In genomic region chr5:97330074-97330473, GRCm38 (mm10) we compare ENCODE assay signal across 10 mouse cellular contexts.
DNase-seq lines count a peak whose midpoint lies in the region; ATAC-seq and TF ChIP-seq lines count a peak whose summit lies in the region.
"Had no signal": no experiment of that assay in that cellular context is flagged by ENCODE, and none has a peak within 500 bp of the region (broad histone marks: within the 10 kb centered on the region; RNA-seq: fewer than 3 reads in every experiment).

No protein-coding gene starts in this region.

- intact Hi-C loops in heart, postnatal 25 days (cut with DNase I), result no loop called here

- ATAC-seq in midbrain, postnatal 0 days (ENCODE audit: low FRiP score), result no peak
- peak; percentile 92 for ATAC-seq in lung, embryonic 14.5 days (ENCODE audit: insufficient read depth)
- ATAC-seq in stomach, postnatal 0 days (ENCODE audit: low FRiP score, low TSS enrichment), result no peak
- ATAC-seq: midbrain, embryonic 16.5 days had no signal

- no peaks in the 10 kb centered on the region for H3K4me1 ChIP-seq in midbrain, postnatal 0 days (ENCODE audit: insufficient read depth, low read length)
- H3K4me1 ChIP-seq in midbrain, embryonic 10.5 days, result no peaks in the 10 kb centered on the region
- peaks cover 3% of the 10 kb centered on the region; the same call in 1 of the 2 replicates for H3K4me1 ChIP-seq in lung, embryonic 14.5 days (ENCODE audit: insufficient read depth)
- H3K4me1 ChIP-seq in stomach, postnatal 0 days (replicated peaks; ENCODE audit: control insufficient read depth, insufficient read depth), result no peaks in the 10 kb centered on the region

- no peak overlapping the region for H3K4me3 ChIP-seq in midbrain, postnatal 0 days (ENCODE audit: low read depth, low read length)
- H3K4me3 ChIP-seq in midbrain, embryonic 10.5 days, result no peak overlapping the region
- no peak overlapping the region for H3K4me3 ChIP-seq in lung, embryonic 14.5 days (ENCODE audit: low read depth, low read length)
- no peak overlapping the region for H3K4me3 ChIP-seq in stomach, postnatal 0 days (ENCODE audit: low read depth, low read length)

- no peak overlapping the region for H3K4me2 ChIP-seq in midbrain, postnatal 0 days (ENCODE audit: low read depth, low read length, poor library complexity, severe bottlenecking)
- no peak overlapping the region for H3K4me2 ChIP-seq in lung, embryonic 14.5 days
- H3K4me2 ChIP-seq in stomach, postnatal 0 days (replicated peaks; ENCODE audit: low read depth), result no peak overlapping the region

- no peaks in the 10 kb centered on the region for H3K9me3 ChIP-seq in midbrain, postnatal 0 days (ENCODE audit: low read length)
- H3K9me3 ChIP-seq in midbrain, embryonic 10.5 days (replicated peaks), result no peaks in the 10 kb centered on the region
- no peaks in the 10 kb centered on the region for H3K9me3 ChIP-seq in lung, embryonic 14.5 days (ENCODE audit: low read depth, low read length)
- no peaks in the 10 kb centered on the region for H3K9me3 ChIP-seq in stomach, postnatal 0 days (ENCODE audit: control insufficient read depth, low read length)

- WGBS in midbrain, postnatal 0 days, result 67% methylated on average over 1 of the region's 1 CpGs
- 81% methylated on average over 1 of the region's 1 CpGs for WGBS in midbrain, embryonic 10.5 days
- 23% methylated on average over 1 of the region's 1 CpGs for WGBS in lung, embryonic 14.5 days
- 33% methylated on average over 1 of the region's 1 CpGs for WGBS in stomach, postnatal 0 days

- H3K27ac ChIP-seq in midbrain, postnatal 0 days (ENCODE audit: low read depth, low read length), result no peak overlapping the region
- H3K27ac ChIP-seq in midbrain, embryonic 10.5 days (replicated peaks), result no peak overlapping the region
- H3K27ac ChIP-seq in lung, embryonic 14.5 days (ENCODE audit: low read depth), result no peak overlapping the region
- no peak overlapping the region for H3K27ac ChIP-seq in stomach, postnatal 0 days (replicated peaks)

- peak; percentile 21 for DNase-seq in heart, adult 8-10 months (ENCODE audit: low spot score)
- no peak for DNase-seq in heart, postnatal 25 days (ENCODE audit: low spot score)
- peak; percentile 66 for DNase-seq in midbrain, postnatal 0 days (ENCODE audit: low spot score)
- DNase-seq in midbrain, embryonic 10.5 days (ENCODE audit: low spot score), result no peak
- peak; percentile 90 for DNase-seq in lung, embryonic 14.5 days
- DNase-seq in stomach, postnatal 0 days (ENCODE audit: low spot score), result no peak
- DNase-seq in adrenal gland, adult 2 months, result no peak
- no peak for DNase-seq in cerebellum, adult 8-10 months
- DNase-seq: thymus, postnatal 25 days had no signal

- H3K36me3 ChIP-seq in midbrain, postnatal 0 days (ENCODE audit: insufficient read depth, low read length), result no peaks in the 10 kb centered on the region
- H3K36me3 ChIP-seq in midbrain, embryonic 10.5 days, result no peaks in the 10 kb centered on the region
- H3K36me3 ChIP-seq in lung, embryonic 14.5 days (ENCODE audit: insufficient read depth), result no peaks in the 10 kb centered on the region
- H3K36me3 ChIP-seq in stomach, postnatal 0 days (ENCODE audit: control insufficient read depth, insufficient read depth, low read length), result no peaks in the 10 kb centered on the region

- no peak for TF ChIP-seq EP300 in stomach, postnatal 0 days (optimal IDR thresholded peaks at IDR 0.05)

- no peak overlapping the region for H3K9ac ChIP-seq in midbrain, postnatal 0 days (replicated peaks; ENCODE audit: low read length, poor library complexity, severe bottlenecking)
- no peak overlapping the region for H3K9ac ChIP-seq in lung, embryonic 14.5 days
- no peak overlapping the region for H3K9ac ChIP-seq in stomach, postnatal 0 days (ENCODE audit: low read length)

- no peaks in the 10 kb centered on the region for H3K27me3 ChIP-seq in midbrain, postnatal 0 days (ENCODE audit: insufficient read depth, low read length)
- H3K27me3 ChIP-seq in midbrain, embryonic 10.5 days (ENCODE audit: low read depth, poor library complexity, severe bottlenecking), result no peaks in the 10 kb centered on the region
- no peaks in the 10 kb centered on the region for H3K27me3 ChIP-seq in lung, embryonic 14.5 days (ENCODE audit: insufficient read depth, low read length)
- no peaks in the 10 kb centered on the region for H3K27me3 ChIP-seq in stomach, postnatal 0 days (ENCODE audit: control insufficient read depth, insufficient read depth, low read length)

- TF ChIP-seq CTCF in midbrain, postnatal 0 days (IDR thresholded peaks at IDR 0.05), result peak; percentile 42
- TF ChIP-seq CTCF in lung, embryonic 14.5 days (IDR thresholded peaks at IDR 0.05; ENCODE audit: low read depth), result peak; percentile 54
- TF ChIP-seq CTCF in stomach, postnatal 0 days (IDR thresholded peaks at IDR 0.05; ENCODE audit: low read depth), result peak; percentile 71

Comparison
In these comparisons a context has a peak if more than half of its experiments do, and no peak if none do; other contexts are left out.
1. DNase-seq: peak in heart, adult 8-10 months (single experiment), midbrain, postnatal 0 days (single experiment) and lung, embryonic 14.5 days (single experiment); none in heart, postnatal 25 days (single experiment), midbrain, embryonic 10.5 days (single experiment), stomach, postnatal 0 days (single experiment), adrenal gland, adult 2 months (single experiment) and cerebellum, adult 8-10 months (single experiment).
2. Peak in every context shown above with its lines, with median percentiles within 50 percentile points of each other: CTCF ChIP-seq.